Mouse (Mus musculus) heart, postnatal 10 days (tissue): Measurements from ENCODE around the gene Eml4. TPM values are rescaled to one million over a fixed set of nuclear protein-coding genes. Genes with fewer than 3 reads are reported as not detected.

Source experiments
- DNase-seq, 2 experiments: peaks; one replicate each; pipeline ENCODE4 v3.0.0; 2021
- intact Hi-C: fragments of 180-260 bp; cut with DNase I; formaldehyde crosslinking; loops from one replicate; pipeline ENCODE4 v1.15.1; 2025
- total RNA-seq, 2 experiments: library from RNA; stranded (reverse); gene quantifications; 2 replicates each; pipeline ENCODE4 v1.2.3; 2021

The Eml4 gene
- total RNA-seq, 2 experiments from 2014 or later: 10.5 to 12.9 TPM

DNA sequence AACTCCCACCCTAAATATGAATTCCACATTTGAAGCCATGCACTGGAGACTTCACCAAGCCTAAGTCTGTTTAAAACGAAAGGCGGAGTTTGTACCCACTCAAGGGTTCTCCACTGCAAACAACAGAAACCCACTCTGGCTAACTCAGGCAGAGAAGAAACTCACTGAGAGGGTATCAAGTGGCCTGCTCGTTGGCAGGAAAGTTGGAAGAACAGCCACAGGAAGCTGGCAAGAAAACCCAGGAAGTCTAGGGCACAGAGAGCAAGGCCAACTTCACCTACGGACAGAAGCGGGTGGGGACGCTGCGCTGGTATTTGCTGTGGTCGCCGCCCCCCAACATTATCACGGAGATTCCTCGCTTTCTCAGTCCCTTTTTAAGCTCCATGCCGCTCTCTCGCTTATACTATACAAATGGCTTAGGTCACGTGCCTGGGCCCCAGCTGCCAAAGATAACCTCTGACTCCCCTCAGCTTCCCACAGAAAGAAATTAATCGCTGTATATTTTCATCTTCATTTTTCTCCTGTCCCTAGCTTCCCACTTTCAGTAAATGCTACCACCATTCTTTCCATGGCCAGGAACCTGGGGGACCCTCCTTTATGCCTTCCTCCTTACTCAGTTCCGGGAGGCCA is 9.7 kb upstream of the Eml4 start:
- DNase-seq: no peak
- intact Hi-C loops: no loop called here

DNA sequence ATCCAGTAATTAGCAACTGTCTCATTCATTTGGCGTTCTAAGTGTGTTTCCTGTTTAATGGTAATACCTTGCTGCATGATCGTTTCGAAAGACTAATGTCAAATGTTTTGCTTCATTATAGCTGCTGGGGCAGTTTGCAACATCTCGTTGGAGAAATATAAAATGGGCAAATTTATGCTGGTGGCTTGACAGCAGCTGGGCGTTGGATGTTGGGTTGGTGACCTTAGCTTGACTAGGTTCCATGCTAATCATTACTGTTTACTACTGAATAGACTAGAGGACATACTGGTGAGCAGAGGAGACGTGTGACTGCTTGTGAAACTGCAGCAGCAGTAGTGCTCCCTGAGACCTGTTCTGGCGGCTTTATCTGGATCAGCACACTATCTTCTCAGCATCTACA is 6.5 kb upstream of the Eml4 start:
- DNase-seq: no peak
- intact Hi-C loops: no loop called here

DNA sequence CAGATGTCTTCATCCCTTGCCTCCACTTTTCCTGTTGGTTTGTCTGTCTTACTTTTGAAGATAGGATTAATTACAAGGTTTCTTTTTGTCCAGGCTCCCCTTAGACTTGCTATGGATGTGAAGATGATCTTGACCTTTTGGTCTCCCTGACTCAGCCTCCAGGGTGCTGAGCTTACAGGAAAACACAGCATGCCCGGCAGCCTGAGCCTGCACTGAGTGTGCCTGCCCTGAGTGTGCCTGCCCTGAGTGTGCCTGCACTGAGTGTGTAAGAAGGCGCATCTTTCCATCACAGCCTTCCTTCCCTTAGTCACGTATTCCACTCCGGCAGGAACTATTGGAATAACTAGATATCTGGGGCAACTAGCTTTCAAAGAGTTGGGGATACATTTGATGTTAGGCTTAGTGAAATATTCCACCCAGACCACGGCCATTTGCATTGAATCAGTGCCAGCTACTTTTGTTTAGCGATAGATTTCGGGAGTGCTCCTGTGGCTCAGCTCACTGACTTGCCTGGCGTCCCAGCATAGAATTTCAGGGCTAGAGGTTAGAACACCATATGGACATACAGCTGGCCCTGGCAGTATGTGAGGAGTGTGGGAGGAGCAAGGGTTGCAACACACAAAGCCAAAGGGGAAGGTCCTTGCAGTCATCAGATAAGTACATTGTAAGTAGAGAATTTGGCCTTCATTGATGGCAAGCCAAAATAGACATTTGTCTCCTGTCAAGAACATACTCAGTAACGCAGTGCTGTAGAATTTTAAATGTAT is 2.5 kb upstream of the Eml4 start:
- intact Hi-C loops: no loop called here
- no peak for DNase-seq

DNA sequence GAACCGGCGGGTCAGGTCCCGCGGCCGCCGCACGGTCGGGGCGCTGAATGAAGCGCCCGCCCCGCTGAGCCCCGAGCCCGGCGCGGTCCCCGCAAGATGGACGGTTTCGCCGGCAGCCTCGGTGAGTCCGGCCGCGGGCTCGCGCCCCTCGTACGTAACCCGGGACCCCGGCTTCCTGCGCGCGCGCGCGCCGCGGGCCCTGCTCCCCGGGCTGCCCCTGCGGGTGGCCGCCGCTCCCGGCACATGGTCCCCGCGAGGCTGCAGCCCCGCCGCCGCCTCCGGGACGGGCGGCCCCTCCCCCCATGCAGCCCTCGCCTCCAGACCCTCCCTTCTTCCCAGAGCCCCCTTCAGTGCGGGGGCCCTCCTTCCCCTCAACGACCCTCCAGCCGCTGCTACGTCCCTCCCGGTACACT is 394 bp downstream of the Eml4 start:
- DNase-seq: no peak
- intact Hi-C loops: loop anchor here (2.0 to 10.0 kb wide), 3 partner anchors 74 to 504 kb away; no protein-coding TSS in a partner anchor

DNA sequence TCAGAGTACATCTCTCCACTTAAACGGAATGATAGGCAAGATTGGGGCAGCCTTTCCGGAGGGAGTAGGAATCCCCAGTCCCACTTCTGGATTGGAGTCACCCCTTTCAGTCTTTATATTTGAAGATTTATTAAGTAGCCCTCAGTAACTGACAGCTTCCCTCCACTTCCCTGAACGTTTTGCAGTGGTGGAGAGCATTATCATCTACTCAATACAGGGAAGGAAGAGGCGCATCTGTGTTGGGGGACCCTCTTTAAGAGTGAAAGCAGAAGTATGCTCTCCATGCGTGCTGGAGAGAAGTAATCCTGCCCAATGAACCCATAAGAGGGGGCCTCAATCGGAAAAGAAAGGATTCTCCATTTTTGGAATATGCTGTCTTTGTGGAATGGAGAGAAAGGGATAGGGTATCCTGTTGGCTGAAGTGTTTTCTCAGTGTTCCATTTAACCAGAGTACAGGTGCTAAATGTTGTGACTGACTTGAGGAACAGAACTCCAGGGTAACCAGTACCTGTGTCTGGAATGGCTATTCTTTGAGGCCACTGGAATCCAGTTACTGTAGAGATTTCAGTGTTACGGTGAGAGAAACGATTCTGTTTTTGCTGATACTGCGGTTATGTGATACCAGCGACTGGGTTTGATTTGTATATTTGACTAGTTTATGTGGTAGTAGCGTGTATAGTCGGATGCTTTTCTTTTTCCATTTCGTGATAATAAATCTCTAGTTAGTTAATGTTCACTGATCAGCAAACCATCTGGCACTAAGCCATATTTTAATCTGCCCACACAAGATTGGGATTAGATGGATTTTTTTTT is 1.1 kb downstream of the Eml4 start:
- intact Hi-C loops: loop anchor here (2.0 to 10.0 kb wide), 3 partner anchors 75 to 503 kb away; no protein-coding TSS in a partner anchor
- DNase-seq: peak; percentile 30 to 45

DNA sequence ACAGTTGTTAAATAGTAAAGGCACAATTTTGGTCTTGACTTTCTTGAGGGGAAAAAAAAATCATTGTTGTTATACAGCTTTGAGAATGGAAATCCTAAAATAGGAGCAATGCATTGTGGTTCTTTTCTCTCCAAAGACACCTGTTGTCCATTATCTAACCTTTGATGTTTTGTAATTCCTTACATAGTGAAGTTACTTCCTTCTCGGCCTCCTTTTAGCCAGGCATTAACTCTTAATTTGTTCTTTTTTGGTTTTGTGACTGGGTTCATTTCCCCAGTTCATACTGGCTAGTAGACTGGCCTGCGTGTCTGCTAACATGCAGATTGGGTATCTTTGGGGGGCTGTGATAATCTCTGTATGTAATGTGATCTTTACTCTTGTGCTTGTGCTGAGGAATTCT is 1.7 kb downstream of the Eml4 start:
- intact Hi-C loops: loop anchor here (5.0 to 10.0 kb wide), 2 partner anchors 80 to 502 kb away; no protein-coding TSS in a partner anchor
- DNase-seq: no peak

DNA sequence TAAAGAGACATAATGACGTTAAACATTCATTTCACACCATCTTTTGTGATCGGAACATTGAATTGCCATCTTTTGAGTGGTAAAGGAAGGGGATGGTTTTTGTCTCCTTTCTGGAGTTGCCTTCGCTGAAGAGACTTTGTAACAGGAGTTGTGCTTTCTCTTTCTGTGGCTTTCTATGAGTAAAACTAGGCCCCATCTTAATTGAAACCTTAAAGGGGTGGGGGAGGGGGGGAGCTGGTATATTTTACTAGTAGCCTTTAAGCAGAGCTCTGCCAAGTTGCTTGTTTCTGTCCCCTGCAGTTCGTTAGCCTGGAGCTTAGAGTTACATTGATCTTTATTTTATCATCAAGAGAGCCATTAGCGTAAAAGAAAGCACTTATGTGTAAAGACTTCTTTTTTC is 2.3 kb downstream of the Eml4 start:
- intact Hi-C loops: loop anchor here (5.0 to 10.0 kb wide), 2 partner anchors 79 to 502 kb away; no protein-coding TSS in a partner anchor
- no peak for DNase-seq

DNA sequence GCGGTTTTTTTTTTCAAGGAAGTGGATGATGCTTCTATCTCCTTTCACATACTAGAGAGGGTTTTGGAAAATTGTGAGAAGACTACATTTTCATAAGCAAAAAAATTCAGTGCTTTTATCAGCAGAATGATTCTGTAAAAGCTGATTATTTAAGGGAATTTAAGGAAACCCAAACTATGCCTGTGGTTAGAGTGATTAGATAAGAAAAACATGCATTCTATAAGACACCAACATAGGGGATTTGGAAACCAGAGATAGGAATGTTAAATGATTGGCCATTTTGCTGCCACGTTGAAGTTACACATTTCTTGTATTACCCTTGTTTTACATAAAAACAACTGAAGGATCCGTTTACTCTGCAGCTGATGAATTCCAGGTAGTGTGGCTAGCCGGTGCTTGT is 2.7 kb downstream of the Eml4 start:
- intact Hi-C loops: loop anchor here (5.0 to 10.0 kb wide), 2 partner anchors 79 to 501 kb away; no protein-coding TSS in a partner anchor
- DNase-seq: no peak

DNA sequence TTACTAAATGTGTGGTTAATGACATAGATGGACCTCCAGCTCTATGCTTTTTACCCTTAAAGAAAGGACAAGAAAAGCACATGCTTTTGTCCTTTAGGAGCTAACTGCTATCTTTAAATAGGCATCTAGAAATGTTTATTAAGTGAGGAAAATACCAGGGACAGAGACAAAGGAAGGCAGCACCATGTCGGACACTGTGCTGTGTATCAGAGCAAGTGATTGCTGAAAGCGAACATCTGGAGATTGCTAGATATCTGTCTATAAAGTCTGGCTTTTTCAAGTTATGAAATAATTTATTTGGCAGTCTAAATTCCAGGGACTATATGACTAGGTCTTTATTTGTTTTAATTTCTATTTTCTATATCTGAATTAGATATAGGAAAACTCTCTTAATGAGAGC is 4.8 kb downstream of the Eml4 start:
- intact Hi-C loops: loop anchor here (5.0 to 10.0 kb wide), 2 partner anchors 52 to 499 kb away; no protein-coding TSS in a partner anchor
- no peak for DNase-seq

DNA sequence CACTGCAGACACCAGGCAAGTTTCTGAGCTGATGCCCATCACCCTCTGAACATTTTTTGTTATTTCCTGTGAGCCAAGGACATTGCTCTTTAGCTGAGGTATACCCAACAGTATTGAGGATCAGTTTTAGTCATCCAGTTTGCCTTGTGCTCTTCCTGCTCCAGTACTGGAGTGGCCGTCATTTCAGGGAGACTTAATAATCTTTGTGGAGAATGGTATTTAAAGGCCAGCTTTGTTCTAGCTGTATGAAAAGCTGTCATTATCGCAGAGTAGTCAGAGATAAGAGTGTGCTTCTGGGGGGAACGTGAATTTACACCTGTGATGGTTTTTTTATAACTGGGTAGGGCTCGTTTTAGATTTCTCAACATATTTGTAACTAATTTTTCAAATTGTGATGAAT is 9.2 kb downstream of the Eml4 start:
- intact Hi-C loops: loop anchor here (5.0 to 10.0 kb wide), 2 partner anchors 47 to 495 kb away; no protein-coding TSS in a partner anchor

DNA sequence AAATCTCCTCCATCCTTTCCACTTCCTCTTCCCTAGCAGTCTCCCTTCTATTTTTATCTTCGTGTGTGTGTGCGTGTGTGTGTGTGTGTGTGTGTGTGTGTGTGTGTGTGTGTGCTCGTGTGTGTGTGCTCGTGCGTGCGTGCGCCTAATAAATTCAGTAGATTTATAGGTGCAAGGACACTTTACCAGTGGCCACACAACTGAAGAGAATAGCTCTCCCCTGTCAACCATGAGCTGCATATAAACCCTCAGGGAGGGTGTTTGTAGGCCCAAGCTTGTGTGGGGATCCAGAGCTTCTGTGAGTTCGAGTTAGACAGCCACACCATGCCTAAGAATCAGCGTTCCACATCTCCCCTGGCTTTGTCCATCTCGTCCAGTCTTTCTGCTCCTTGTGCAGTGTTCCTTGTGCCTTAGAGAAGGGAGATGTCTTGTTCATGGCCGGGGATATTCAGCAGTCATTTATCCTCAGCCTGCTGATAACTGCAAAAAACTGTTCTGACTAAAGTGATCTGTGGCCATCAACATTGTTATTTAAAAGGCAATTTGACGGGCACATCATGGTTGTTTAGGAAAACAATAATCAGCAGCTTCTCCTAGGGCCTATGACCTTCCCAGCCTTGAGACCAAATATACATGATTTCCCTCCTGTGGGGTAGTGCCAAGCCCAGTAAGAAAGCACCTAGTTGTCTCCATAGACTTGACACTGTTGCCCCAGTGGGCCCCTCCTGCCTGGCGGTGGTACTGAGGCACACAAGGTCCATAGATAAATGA is 10.2 kb downstream of the Eml4 start:
- no peak for DNase-seq

More for the DNA sequence above, 9.2 kb downstream of the Eml4 start:
- DNase-seq: no peak

DNA sequence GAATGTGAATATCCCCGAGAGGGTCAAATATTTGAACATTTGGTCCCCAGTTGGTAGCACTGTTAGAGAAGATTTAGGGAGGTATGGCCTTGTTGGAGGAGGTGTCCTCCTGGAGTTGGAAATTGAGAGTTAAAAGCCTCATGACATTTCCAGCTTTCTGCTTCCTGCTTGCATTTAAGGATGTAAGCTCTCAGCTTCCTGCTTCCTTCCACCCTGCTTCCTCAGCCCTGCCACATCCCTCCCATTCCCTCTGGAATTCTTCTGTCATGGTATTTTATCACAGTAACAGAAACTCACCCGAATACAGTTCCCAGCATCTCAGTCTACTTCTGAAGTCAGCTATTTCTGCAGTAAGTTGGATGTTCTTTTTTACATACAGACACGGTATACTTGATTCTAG is 12.3 kb downstream of the Eml4 start:
- intact Hi-C loops: no loop called here
- peak in 1 of 2 experiments; percentile 24 for DNase-seq

More for the DNA sequence above, 10.2 kb downstream of the Eml4 start:
- intact Hi-C loops: no loop called here

DNA sequence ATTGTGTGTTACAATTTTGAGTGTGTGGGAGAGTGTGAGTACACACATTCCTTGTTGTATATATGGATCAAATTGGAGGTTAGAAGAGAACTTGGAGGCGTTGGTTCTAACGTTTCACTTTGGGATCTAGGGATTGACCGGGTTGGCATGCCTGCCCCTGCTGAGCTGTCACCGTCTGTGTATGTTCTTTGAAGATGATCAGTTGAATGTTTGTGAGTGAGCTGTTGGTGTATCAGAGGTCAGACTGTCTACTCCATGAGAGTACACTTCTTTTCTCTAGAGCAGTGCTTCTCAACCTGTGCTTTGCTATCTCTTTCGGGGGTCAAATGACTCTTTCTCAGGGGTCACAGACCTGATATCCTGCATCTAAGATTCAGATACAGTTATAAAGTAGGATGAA is 13.6 kb downstream of the Eml4 start:
- DNase-seq: no peak
- intact Hi-C loops: no loop called here

DNA sequence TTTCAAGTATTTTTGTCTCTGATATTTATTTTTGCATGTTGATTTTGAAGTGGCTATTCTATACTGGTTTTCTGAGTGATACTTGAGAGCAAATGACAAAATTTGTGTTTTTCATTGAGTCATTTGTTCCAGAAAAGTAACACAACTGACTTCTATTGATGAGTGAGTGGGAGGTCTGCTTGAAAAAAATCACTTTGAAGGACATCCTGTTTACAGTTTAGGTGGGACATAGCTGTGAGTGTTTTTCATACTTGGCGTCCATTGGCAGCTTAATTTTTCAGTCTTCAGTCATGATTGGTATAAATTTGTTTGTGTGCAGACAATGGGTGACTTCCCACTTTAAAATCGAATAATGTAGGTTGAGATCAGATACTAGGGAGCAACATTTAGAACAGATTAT is 14.4 kb downstream of the Eml4 start:
- intact Hi-C loops: no loop called here

DNA sequence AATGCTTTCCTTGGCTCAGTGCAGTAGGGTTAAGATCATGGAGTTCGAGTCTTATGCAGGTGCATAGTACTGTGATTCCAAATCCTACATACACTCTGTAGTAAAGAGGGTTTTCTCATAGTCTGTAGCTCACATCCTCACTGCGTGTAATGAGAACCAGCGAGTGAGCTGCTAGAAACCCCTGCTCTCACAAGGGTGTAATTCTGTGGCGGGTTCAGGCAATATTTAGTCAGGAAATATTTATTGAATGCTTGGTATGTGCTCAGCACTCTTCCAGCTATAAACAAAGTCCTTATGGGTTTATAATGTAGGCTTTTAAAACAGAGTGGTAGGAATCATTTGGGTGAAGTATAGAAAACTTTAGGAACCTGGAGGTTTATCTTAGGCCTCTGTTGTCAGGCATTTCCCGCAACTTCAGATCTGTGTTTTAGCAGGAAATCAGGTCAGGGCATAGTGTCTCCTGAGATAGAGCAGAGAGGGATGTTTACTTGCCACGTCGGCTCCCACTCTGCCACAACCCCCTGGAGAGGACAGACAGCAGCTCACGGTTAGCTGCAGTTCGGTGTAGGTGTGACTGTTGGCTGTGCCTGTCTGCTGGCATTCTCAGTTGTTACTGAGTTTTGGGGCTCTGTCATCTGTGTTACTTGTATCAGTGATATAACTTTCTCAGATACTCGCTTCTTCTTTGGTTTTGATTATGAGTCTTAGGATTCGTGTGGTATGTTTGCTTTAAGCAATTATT is 15.1 kb downstream of the Eml4 start:
- intact Hi-C loops: no loop called here
- no peak for DNase-seq

More for the DNA sequence above, 14.4 kb downstream of the Eml4 start:
- DNase-seq: no peak

DNA sequence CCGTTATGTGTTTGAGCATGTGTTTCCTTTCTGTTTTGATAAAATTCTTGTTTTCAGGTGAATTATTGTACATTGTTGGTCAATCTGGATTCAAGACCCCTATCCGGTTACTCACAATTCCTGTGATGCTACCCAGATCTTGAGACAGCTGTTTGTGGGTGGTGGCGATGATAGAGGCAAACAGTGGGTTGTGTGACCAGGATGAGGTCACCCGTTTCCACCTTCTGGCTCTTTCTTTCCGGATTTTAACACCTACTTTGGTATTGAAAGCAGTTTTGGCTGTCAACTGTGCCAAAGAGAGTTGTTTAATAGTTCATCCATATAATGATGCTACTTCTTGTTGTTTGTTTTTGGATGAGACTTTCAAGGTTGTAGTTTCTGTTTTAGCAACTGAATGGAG is 16.7 kb downstream of the Eml4 start:
- no peak for DNase-seq

DNA sequence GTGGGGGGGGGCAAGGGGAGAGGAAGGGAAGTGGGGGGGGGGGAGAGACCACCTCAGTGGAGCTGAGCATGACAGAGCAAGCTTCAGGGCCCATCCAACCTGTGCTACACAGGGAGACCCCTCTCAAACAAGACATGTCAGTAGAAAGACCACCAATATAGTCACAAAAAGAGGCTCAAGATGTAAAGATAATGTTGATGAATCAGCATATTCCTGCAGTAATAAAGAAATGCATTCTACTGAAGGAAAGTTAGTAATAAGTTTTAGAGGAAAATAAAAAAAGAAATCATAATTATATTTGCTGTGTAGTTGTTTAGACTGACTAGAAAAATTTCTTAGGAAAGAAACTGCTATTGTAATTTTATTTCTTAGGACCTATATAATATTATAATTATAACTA is 23.4 kb downstream of the Eml4 start:
- intact Hi-C loops: no loop called here
- no peak for DNase-seq

More for the DNA sequence above, 16.7 kb downstream of the Eml4 start:
- intact Hi-C loops: no loop called here

DNA sequence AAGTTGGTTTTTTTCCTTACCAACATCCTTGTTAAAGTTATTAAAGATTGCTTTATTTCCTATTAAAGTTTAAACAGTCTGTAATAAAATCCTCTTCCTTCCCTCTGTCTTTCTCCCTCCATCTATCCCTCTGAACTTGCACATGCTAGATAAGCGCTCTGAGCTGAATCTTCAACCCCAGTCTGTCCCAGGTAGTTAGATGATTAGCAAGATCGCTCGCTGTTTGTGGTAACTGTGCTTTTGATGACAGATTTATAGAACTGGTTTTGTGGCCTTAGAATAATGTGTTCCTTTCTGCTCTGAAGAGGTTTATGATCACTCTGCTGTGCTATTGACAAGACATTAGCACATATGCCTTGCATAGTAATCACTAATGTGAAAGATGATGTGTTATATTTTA is 25.1 kb downstream of the Eml4 start:
- no peak for DNase-seq
- intact Hi-C loops: no loop called here

DNA sequence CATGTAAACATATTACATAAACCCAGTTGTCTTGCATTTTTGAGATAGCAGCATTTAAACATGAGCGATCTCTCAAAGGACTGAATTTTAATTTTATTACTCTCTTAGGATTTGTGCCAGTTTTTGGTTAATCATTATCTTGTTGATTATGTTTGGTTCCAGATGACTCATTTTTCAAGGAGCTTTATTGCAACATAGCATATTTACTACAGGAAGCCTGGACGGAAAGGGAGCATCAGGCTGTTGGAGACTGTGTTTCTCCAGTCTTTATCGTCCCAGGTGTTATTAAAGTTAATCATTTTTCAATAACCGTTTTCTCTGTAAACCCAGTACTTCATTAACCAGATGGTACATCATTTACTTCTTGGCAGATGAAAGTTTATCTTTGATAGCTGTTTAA is 26.1 kb downstream of the Eml4 start:
- intact Hi-C loops: no loop called here
- no peak for DNase-seq
